Mouse (Mus musculus): ENCODE measurements around the gene Sumo2. TPM values are rescaled to one million over a fixed set of nuclear protein-coding genes. Genes with fewer than 3 reads are reported as not detected.
A peak's percentile ranks its signal among the peaks of the same experiment; 100 is the strongest.

Gene Sumo2
- total and polyA plus RNA-seq, 3 experiments: 556 to 653 TPM; not detected in 1

DNA sequence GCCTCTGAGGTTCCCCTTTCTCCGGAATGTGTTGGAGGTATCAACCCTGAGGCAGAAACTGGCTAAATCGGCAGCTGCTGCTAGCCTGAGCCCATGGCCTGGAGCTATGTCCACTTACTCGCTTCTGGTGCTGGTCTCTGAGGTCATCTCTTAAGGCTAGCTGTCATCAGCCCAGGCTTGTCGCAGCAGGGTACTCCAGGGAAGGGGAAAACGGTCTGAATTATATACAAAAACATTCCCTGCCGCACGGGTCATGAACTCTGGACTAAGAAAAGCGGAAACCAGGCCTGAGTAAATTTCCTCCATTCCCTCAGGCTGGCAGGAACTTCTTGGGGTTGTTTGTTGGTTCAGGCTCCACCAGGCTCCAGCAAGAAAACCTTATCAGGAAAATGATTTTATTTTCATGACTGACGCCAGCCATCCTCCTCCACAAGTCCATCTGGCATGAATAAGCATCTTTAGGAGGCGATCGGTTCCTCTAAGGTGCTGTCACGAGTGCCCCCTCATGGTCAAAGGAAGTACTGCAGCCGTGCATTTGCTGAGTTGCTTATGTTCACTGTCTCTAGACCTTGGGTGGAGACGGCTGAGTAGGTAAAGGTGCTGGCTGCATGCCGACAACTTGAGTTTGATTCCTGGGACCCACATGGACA is 62.3 kb downstream of the Sumo2 start (continued):
- TF ChIP-seq POLR2A (IDR thresholded peaks at IDR 0.05; ENCODE audit: control insufficient read depth in 1 of 2, insufficient read depth in 1 of 2, low read depth in 1 of 2, low read length in 2 of 2, poor library complexity in 1 of 2) (peak in 1 of 2 experiments; percentile 65; a peak in 2 of 4 replicates), SMC3 (IDR thresholded peaks at IDR 0.05; ENCODE audit: low read depth, low read length) (peak; percentile 90), NELFE (IDR thresholded peaks at IDR 0.05; ENCODE audit: low read depth, low read length) (peak; percentile 67; the same call in 1 of the 2 replicates), SIN3A (IDR thresholded peaks at IDR 0.05; ENCODE audit: low read length) (peak; percentile 92), BHLHE40 (IDR thresholded peaks at IDR 0.05; ENCODE audit: borderline replicate concordance, low read depth, low read length) (peak; percentile 46; the same call in 1 of the 2 replicates), EP300 (IDR thresholded peaks at IDR 0.05; ENCODE audit: low read depth in 1 of 2, low read length in 2 of 2) (peak; percentile 73 to 78), TCF12 (IDR thresholded peaks at IDR 0.05; ENCODE audit: low read depth, low read length) (peak; percentile 79), ELF1 (IDR thresholded peaks at IDR 0.05; ENCODE audit: low read depth, low read length) (peak; percentile 65), GATA1 (IDR thresholded peaks at IDR 0.05; ENCODE audit: low read depth, low read length) (peak; percentile 69; the same call in 1 of the 2 replicates), TBP (IDR thresholded peaks at IDR 0.05; ENCODE audit: low read depth, low read length) (peak; percentile 78), MXI1 (IDR thresholded peaks at IDR 0.05; ENCODE audit: low read depth, low read length) (peak; percentile 77), RAD21 (IDR thresholded peaks at IDR 0.05; ENCODE audit: low read depth, low read length) (peak; percentile 86), CHD1 (IDR thresholded peaks at IDR 0.05; ENCODE audit: low read depth, low read length) (no peak)

Other genes starting within 250 kb of the Sumo2 start
- gene Fads6, start 238.6 kb downstream of the Sumo2 start, total RNA-seq (2012; rRNA removed): 3.0 and 3.3 TPM in 2 replicates
- 1 to 10 TPM in 1 of 2 experiments, not detected in 1; 6.6 TPM for gene Fads6, start 238.6 kb downstream of the Sumo2 start, polyA plus RNA-seq (2012; ENCODE audit: insufficient read depth in 1 of 2, insufficient read length in 2 of 2, low read depth in 1 of 2, low replicate concordance in 2 of 2, missing spikeins in 1 of 2)
- not detected in 2 replicates for gene Otop2, start 229.1 kb downstream of the Sumo2 start, total RNA-seq (2012; rRNA removed)
- gene Otop2, start 229.1 kb downstream of the Sumo2 start, polyA plus RNA-seq (2012; ENCODE audit: insufficient read depth in 1 of 2, insufficient read length in 2 of 2, low read depth in 1 of 2, low replicate concordance in 2 of 2, missing spikeins in 1 of 2): not detected
- not detected in 2 replicates for gene Ush1g, start 214.2 kb downstream of the Sumo2 start, total RNA-seq (2012; rRNA removed)
- gene Ush1g, start 214.2 kb downstream of the Sumo2 start, polyA plus RNA-seq (2012; ENCODE audit: insufficient read depth in 1 of 2, insufficient read length in 2 of 2, low read depth in 1 of 2, low replicate concordance in 2 of 2, missing spikeins in 1 of 2): not detected
- not detected in 2 replicates for gene Otop3, start 201.5 kb downstream of the Sumo2 start, total RNA-seq (2012; rRNA removed)
- not detected for gene Otop3, start 201.5 kb downstream of the Sumo2 start, polyA plus RNA-seq (2012; ENCODE audit: insufficient read depth in 1 of 2, insufficient read length in 2 of 2, low read depth in 1 of 2, low replicate concordance in 2 of 2, missing spikeins in 1 of 2)
- 0.88 and 1.1 TPM in 2 replicates for gene Hid1, start 168.5 kb downstream of the Sumo2 start, total RNA-seq (2012; rRNA removed)
- 1 to 10 TPM in 1 of 2 experiments, not detected in 1; 3.0 TPM for gene Hid1, start 168.5 kb downstream of the Sumo2 start, polyA plus RNA-seq (2012; ENCODE audit: insufficient read depth in 1 of 2, insufficient read length in 2 of 2, low read depth in 1 of 2, low replicate concordance in 2 of 2, missing spikeins in 1 of 2)
- 6.3 and 8.2 TPM in 2 replicates for gene Cdr2l, start 154.4 kb downstream of the Sumo2 start, total RNA-seq (2012; rRNA removed)
- 1 to 10 TPM in 1 of 2 experiments, not detected in 1; 5.2 TPM for gene Cdr2l, start 154.4 kb downstream of the Sumo2 start, polyA plus RNA-seq (2012; ENCODE audit: insufficient read depth in 1 of 2, insufficient read length in 2 of 2, low read depth in 1 of 2, low replicate concordance in 2 of 2, missing spikeins in 1 of 2)
- 132 and 137 TPM in 2 replicates for gene Mrpl58, start 132.5 kb downstream of the Sumo2 start, total RNA-seq (2012; rRNA removed)
- 100 to 1,000 TPM in 1 of 2 experiments, not detected in 1; 137 TPM for gene Mrpl58, start 132.5 kb downstream of the Sumo2 start, polyA plus RNA-seq (2012; ENCODE audit: insufficient read depth in 1 of 2, insufficient read length in 2 of 2, low read depth in 1 of 2, low replicate concordance in 2 of 2, missing spikeins in 1 of 2)
- 665 and 706 TPM in 2 replicates for gene Atp5h, start 116.3 kb downstream of the Sumo2 start, total RNA-seq (2012; rRNA removed)
- gene Atp5h, start 116.3 kb downstream of the Sumo2 start, polyA plus RNA-seq (2012; ENCODE audit: insufficient read depth in 1 of 2, insufficient read length in 2 of 2, low read depth in 1 of 2, low replicate concordance in 2 of 2, missing spikeins in 1 of 2): 1,000 to 10,000 TPM in 1 of 2 experiments, 100 to 1,000 TPM in 1; 525 to 1,715 TPM
- gene Kctd2, start 116.1 kb downstream of the Sumo2 start, total RNA-seq (2012; rRNA removed): 12.3 and 13.2 TPM in 2 replicates
- 10 to 100 TPM in 1 of 2 experiments, not detected in 1; 20.6 TPM for gene Kctd2, start 116.1 kb downstream of the Sumo2 start, polyA plus RNA-seq (2012; ENCODE audit: insufficient read depth in 1 of 2, insufficient read length in 2 of 2, low read depth in 1 of 2, low replicate concordance in 2 of 2, missing spikeins in 1 of 2)
- not detected in 2 replicates for gene Trim80, start 95.7 kb downstream of the Sumo2 start, total RNA-seq (2012; rRNA removed)
- gene Trim80, start 95.7 kb downstream of the Sumo2 start, polyA plus RNA-seq (2012; ENCODE audit: insufficient read depth in 1 of 2, insufficient read length in 2 of 2, low read depth in 1 of 2, low replicate concordance in 2 of 2, missing spikeins in 1 of 2): not detected
- gene Slc16a5, start 73.8 kb downstream of the Sumo2 start, total RNA-seq (2012; rRNA removed): 0.07 TPM in 1 of 2 replicates, not detected in the other
- gene Slc16a5, start 73.8 kb downstream of the Sumo2 start, polyA plus RNA-seq (2012; ENCODE audit: insufficient read depth in 1 of 2, insufficient read length in 2 of 2, low read depth in 1 of 2, low replicate concordance in 2 of 2, missing spikeins in 1 of 2): under 1 TPM in 1 of 2 experiments, not detected in 1; 0.26 TPM
- gene Armc7, start 60.6 kb downstream of the Sumo2 start, total RNA-seq (2012; rRNA removed): 7.0 and 9.1 TPM in 2 replicates
- gene Armc7, start 60.6 kb downstream of the Sumo2 start, polyA plus RNA-seq (2012; ENCODE audit: insufficient read depth in 1 of 2, insufficient read length in 2 of 2, low read depth in 1 of 2, low replicate concordance in 2 of 2, missing spikeins in 1 of 2): 10 to 100 TPM in 1 of 2 experiments, not detected in 1; 13.1 TPM
- 96.6 and 99.3 TPM in 2 replicates for gene Nt5c, start 44.4 kb downstream of the Sumo2 start, total RNA-seq (2012; rRNA removed)
- gene Nt5c, start 44.4 kb downstream of the Sumo2 start, polyA plus RNA-seq (2012; ENCODE audit: insufficient read depth in 1 of 2, insufficient read length in 2 of 2, low read depth in 1 of 2, low replicate concordance in 2 of 2, missing spikeins in 1 of 2): 100 to 1,000 TPM in 1 of 2 experiments, not detected in 1; 102 TPM
- 331 and 353 TPM in 2 replicates for gene Jpt1, start 21.9 kb downstream of the Sumo2 start, total RNA-seq (2012; rRNA removed)
- gene Jpt1, start 21.9 kb downstream of the Sumo2 start, polyA plus RNA-seq (2012; ENCODE audit: insufficient read depth in 1 of 2, insufficient read length in 2 of 2, low read depth in 1 of 2, low replicate concordance in 2 of 2, missing spikeins in 1 of 2): 100 to 1,000 TPM in 1 of 2 experiments, not detected in 1; 382 TPM
- 338 and 362 TPM in 2 replicates for gene Nup85, start 28.2 kb upstream of the Sumo2 start, total RNA-seq (2012; rRNA removed)
- 100 to 1,000 TPM in 1 of 2 experiments, not detected in 1; 370 TPM for gene Nup85, start 28.2 kb upstream of the Sumo2 start, polyA plus RNA-seq (2012; ENCODE audit: insufficient read depth in 1 of 2, insufficient read length in 2 of 2, low read depth in 1 of 2, low replicate concordance in 2 of 2, missing spikeins in 1 of 2)
- 138 and 157 TPM in 2 replicates for gene Mrps7, start 67.6 kb upstream of the Sumo2 start, total RNA-seq (2012; rRNA removed)
- gene Mrps7, start 67.6 kb upstream of the Sumo2 start, polyA plus RNA-seq (2012; ENCODE audit: insufficient read depth in 1 of 2, insufficient read length in 2 of 2, low read depth in 1 of 2, low replicate concordance in 2 of 2, missing spikeins in 1 of 2): 100 to 1,000 TPM; 106 to 199 TPM
- gene Gga3, start 67.8 kb upstream of the Sumo2 start, total RNA-seq (2012; rRNA removed): 24.0 and 28.6 TPM in 2 replicates
- gene Gga3, start 67.8 kb upstream of the Sumo2 start, polyA plus RNA-seq (2012; ENCODE audit: insufficient read depth in 1 of 2, insufficient read length in 2 of 2, low read depth in 1 of 2, low replicate concordance in 2 of 2, missing spikeins in 1 of 2): 10 to 100 TPM in 1 of 2 experiments, not detected in 1; 59.9 TPM
- 42.0 and 52.0 TPM in 2 replicates for gene Mif4gd, start 76.7 kb upstream of the Sumo2 start, total RNA-seq (2012; rRNA removed)
- 10 to 100 TPM in 1 of 2 experiments, not detected in 1; 62.9 TPM for gene Mif4gd, start 76.7 kb upstream of the Sumo2 start, polyA plus RNA-seq (2012; ENCODE audit: insufficient read depth in 1 of 2, insufficient read length in 2 of 2, low read depth in 1 of 2, low replicate concordance in 2 of 2, missing spikeins in 1 of 2)
- gene Slc25a19, start 92.0 kb upstream of the Sumo2 start, total RNA-seq (2012; rRNA removed): 30.0 and 35.3 TPM in 2 replicates
- 10 to 100 TPM in 1 of 2 experiments, not detected in 1; 43.1 TPM for gene Slc25a19, start 92.0 kb upstream of the Sumo2 start, polyA plus RNA-seq (2012; ENCODE audit: insufficient read depth in 1 of 2, insufficient read length in 2 of 2, low read depth in 1 of 2, low replicate concordance in 2 of 2, missing spikeins in 1 of 2)
- gene Grb2, start 172.3 kb upstream of the Sumo2 start, total RNA-seq (2012; rRNA removed): 75.3 and 93.2 TPM in 2 replicates
- gene Grb2, start 172.3 kb upstream of the Sumo2 start, polyA plus RNA-seq (2012; ENCODE audit: insufficient read depth in 1 of 2, insufficient read length in 2 of 2, low read depth in 1 of 2, low replicate concordance in 2 of 2, missing spikeins in 1 of 2): 100 to 1,000 TPM in 1 of 2 experiments, not detected in 1; 261 TPM
- 23.2 and 26.2 TPM in 2 replicates for gene Tmem94, start 229.2 kb upstream of the Sumo2 start, total RNA-seq (2012; rRNA removed)
- 10 to 100 TPM; 38.9 to 64.4 TPM for gene Tmem94, start 229.2 kb upstream of the Sumo2 start, polyA plus RNA-seq (2012; ENCODE audit: insufficient read depth in 1 of 2, insufficient read length in 2 of 2, low read depth in 1 of 2, low replicate concordance in 2 of 2, missing spikeins in 1 of 2)

Data from MEL (cell line).